Mouse (Mus musculus) intestine, postnatal 0 days (tissue): ENCODE measurements around the gene Phf12. TPM values are rescaled to one million over a fixed set of nuclear protein-coding genes. Genes with fewer than 3 reads are reported as not detected.

Experiments used
- ATAC-seq: fragments of 200-750 bp; cut with Nextera tagmentation; 2 replicates; pipeline ENCODE4 v1.8.0; 2017; ENCODE audit warnings: mild to moderate bottlenecking, moderate TSS enrichment, moderate library complexity
- H3K27ac ChIP-seq: fragments of 300-500 bp; sonication (generic); 2 replicates; pipeline ENCODE4 v1.5.1; 2014; ENCODE audit warnings: mild to moderate bottlenecking, low read depth, low read length, moderate library complexity
- H3K27me3 ChIP-seq: fragments of 300-500 bp; sonication (generic); replicated peaks from 2 replicates; pipeline ENCODE4 v1.6.1; 2014; ENCODE audit warnings: low read length, mixed read lengths; ENCODE audit not compliant: control insufficient read depth, insufficient read depth
- H3K36me3 ChIP-seq: fragments of 300-500 bp; sonication (generic); 2 replicates; pipeline ENCODE4 v1.6.1; 2014; ENCODE audit warnings: mild to moderate bottlenecking, moderate library complexity; ENCODE audit not compliant: control insufficient read depth, insufficient read depth
- H3K4me1 ChIP-seq: fragments of 300-500 bp; sonication (generic); replicated peaks from 2 replicates; pipeline ENCODE4 v1.6.1; 2014; ENCODE audit warnings: antibody characterized with exemption, low read length, mixed read lengths; ENCODE audit not compliant: control insufficient read depth, insufficient read depth
- H3K4me2 ChIP-seq: fragments of 300-500 bp; sonication (generic); replicated peaks from 2 replicates; pipeline ENCODE4 v1.6.1; 2014; ENCODE audit warnings: low read depth, mild to moderate bottlenecking, moderate library complexity
- H3K4me3 ChIP-seq: fragments of 300-500 bp; sonication (generic); 2 replicates; pipeline ENCODE4 v1.5.1; 2014; ENCODE audit warnings: low read depth, low read length
- H3K9ac ChIP-seq: fragments of 300-500 bp; sonication (generic); 2 replicates; pipeline ENCODE4 v1.6.1; 2014; ENCODE audit warnings: mild to moderate bottlenecking, low read depth, low read length
- H3K9me3 ChIP-seq: fragments of 300-500 bp; sonication (generic); 2 replicates; pipeline ENCODE4 v1.6.1; 2016; ENCODE audit warnings: mixed run types; ENCODE audit not compliant: control insufficient read depth
- CTCF ChIP-seq: sonication (generic); IDR thresholded peaks from 2 replicates; pipeline ENCODE4 v1.5.1; 2016; ENCODE audit warnings: low read depth, mild to moderate bottlenecking, control low read depth, antibody characterized with exemption, moderate library complexity
- WGBS: fragments of 180-500 bp; shearing (Covaris S2); extraction: QIAGEN DNeasy Blood & Tissue Kit; methylation state at CpG from one replicate; pipeline ENCODE4 v1.1.7; 2014; 5-methylcytosine and 5-hydroxymethylcytosine counted together
- polyA plus RNA-seq: library from polyadenylated mRNA; unstranded; fragments of >200 nt; fragmentation: Nextera tagmentation; extraction: Ambion mirVana; gene quantifications from 2 replicates; pipeline ENCODE4 v1.2.1, GENCODE M21; 2015

The Phf12 gene
- polyA plus RNA-seq, 1 experiment from 2014 or later = 7.2 TPM

GRCm38 (mm10) chr11:77984836-77985231 lies 2.3 kb downstream of the Phf12 start:
- no peak for ATAC-seq
- no peak for TF ChIP-seq CTCF
- under 1% methylated on average over 13 of the region's 13 CpGs for WGBS
- peaks cover 4% of the 10 kb centered on the region; the same call in 1 of the 2 replicates for H3K36me3 ChIP-seq
- H3K27me3 ChIP-seq = no peaks in the 10 kb centered on the region
- peaks cover 5% of the 10 kb centered on the region for H3K4me1 ChIP-seq
- peak overlapping the region; percentile 92 for H3K9ac ChIP-seq
- peak overlapping the region; percentile 92 for H3K4me2 ChIP-seq
- H3K27ac ChIP-seq = peak overlapping the region; percentile 93
- no peaks in the 10 kb centered on the region for H3K9me3 ChIP-seq
- H3K4me3 ChIP-seq = peak overlapping the region; percentile 97

GRCm38 (mm10) chr11:77985541-77986065 lies 3.0 kb downstream of the Phf12 start:
- peak overlapping the region; percentile 92 for H3K4me2 ChIP-seq
- no peaks in the 10 kb centered on the region for H3K27me3 ChIP-seq
- WGBS = 72% methylated on average over 3 of the region's 3 CpGs
- peak overlapping the region; percentile 93; the same call in 1 of the 2 replicates for H3K27ac ChIP-seq
- TF ChIP-seq CTCF = no peak
- no peak for ATAC-seq
- H3K36me3 ChIP-seq = peaks cover 4% of the 10 kb centered on the region; the same call in 1 of the 2 replicates
- no peaks in the 10 kb centered on the region for H3K9me3 ChIP-seq
- H3K9ac ChIP-seq = peak overlapping the region; percentile 92; the same call in 1 of the 2 replicates
- H3K4me1 ChIP-seq = peaks cover 5% of the 10 kb centered on the region
- H3K4me3 ChIP-seq = peak overlapping the region; percentile 97

DNA sequence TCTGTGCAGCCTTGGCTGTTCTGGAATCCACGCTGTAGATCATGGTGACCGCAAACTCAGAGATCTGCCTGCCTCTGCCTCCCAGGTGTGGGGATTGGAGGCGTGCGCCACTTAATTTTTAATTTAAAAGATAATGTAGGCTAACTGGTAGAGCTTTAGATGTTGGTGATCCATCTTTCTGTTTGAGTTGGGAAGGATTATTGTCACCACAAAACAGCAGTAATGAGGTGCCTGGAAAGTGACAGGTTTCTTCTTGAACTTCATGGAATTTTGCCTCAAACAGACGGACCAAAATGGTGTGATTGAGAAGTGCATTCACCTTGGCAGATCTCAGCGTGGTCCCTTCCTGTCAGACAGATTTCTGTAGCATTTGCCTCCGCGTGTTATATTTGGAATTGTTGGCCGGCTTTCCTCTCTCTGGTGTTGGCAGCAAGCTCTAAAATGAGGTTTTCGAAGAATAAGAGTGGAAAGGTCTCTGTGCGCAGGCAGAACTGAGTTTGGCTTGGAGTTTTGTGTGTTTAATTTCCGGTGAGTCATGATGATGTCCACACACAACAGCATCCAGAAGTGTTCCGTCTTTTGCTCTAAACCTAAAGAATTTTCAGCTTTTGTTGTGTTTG lies 6.6 kb downstream of the Phf12 start:
- Histone ChIP-seq H3K27ac (no peak overlapping the region), H3K27me3 (no peaks in the 10 kb centered on the region), H3K4me1 (no peaks in the 10 kb centered on the region), H3K36me3 (peaks cover 8% of the 10 kb centered on the region; the same call in 1 of the 2 replicates), H3K9me3 (no peaks in the 10 kb centered on the region), H3K9ac (no peak overlapping the region), H3K4me3 (no peak overlapping the region), H3K4me2 (no peak overlapping the region)
- WGBS = 85% methylated on average over 13 of the region's 13 CpGs
- TF ChIP-seq CTCF = no peak
- no peak for ATAC-seq

DNA sequence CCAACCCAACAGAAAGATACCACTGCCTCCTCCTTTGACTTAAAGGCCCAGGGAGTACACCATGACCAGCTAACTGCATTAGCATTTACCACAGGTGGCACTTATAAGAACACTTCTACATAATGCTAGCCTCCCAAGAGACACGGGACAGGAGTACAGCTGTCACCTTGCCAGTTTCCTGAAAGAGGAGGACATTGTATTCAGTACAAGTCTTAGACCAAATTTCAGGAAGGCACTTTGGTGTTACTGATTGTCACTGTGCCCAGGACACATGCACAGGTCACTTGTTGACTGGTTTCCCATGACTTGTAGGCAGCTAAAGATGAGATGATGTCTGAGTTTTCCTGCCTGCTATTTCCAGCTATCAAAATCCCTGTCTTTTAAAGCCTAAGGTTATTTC lies 13.0 kb downstream of the Phf12 start:
- H3K4me2 ChIP-seq = no peak overlapping the region
- no peaks in the 10 kb centered on the region for H3K4me1 ChIP-seq
- H3K36me3 ChIP-seq = peaks cover 15% of the 10 kb centered on the region
- ATAC-seq = no peak
- H3K9me3 ChIP-seq = no peaks in the 10 kb centered on the region
- no peak overlapping the region for H3K4me3 ChIP-seq
- 62% methylated on average over 1 of the region's 1 CpGs for WGBS
- H3K27ac ChIP-seq = no peak overlapping the region
- H3K9ac ChIP-seq = no peak overlapping the region
- H3K27me3 ChIP-seq = no peaks in the 10 kb centered on the region
- no peak for TF ChIP-seq CTCF

- no peak overlapping the region for H3K4me3 ChIP-seq
- no peak for ATAC-seq
- no peak overlapping the region for H3K4me2 ChIP-seq
- no peak overlapping the region for H3K27ac ChIP-seq
- H3K9me3 ChIP-seq = no peaks in the 10 kb centered on the region
- H3K9ac ChIP-seq = no peak overlapping the region
- H3K36me3 ChIP-seq = peaks cover 42% of the 10 kb centered on the region
- no peaks in the 10 kb centered on the region; the same call in 1 of the 2 replicates for H3K4me1 ChIP-seq
- H3K27me3 ChIP-seq = no peaks in the 10 kb centered on the region
- WGBS = 95% methylated on average over 5 of the region's 5 CpGs
- no peak for TF ChIP-seq CTCF
Measured at GRCm38 (mm10) chr11:78006446-78006845, 23.9 kb downstream of the Phf12 start.

- H3K36me3 ChIP-seq = peaks cover 85% of the 10 kb centered on the region
- H3K9me3 ChIP-seq = no peaks in the 10 kb centered on the region
- no peak overlapping the region for H3K9ac ChIP-seq
- H3K4me2 ChIP-seq = no peak overlapping the region
- no peaks in the 10 kb centered on the region for H3K27me3 ChIP-seq
- WGBS = 17% methylated on average over 4 of the region's 4 CpGs
- no peak overlapping the region for H3K4me3 ChIP-seq
- no peak overlapping the region for H3K27ac ChIP-seq
- TF ChIP-seq CTCF = peak; percentile 88
- ATAC-seq = no peak
- H3K4me1 ChIP-seq = no peaks in the 10 kb centered on the region
Measured at GRCm38 (mm10) chr11:78019676-78020075, 37.1 kb downstream of the Phf12 start.
